Mouse (Mus musculus) B cell, adult 2 months (primary cell): ENCODE results near the gene Rpl32.
A peak's percentile ranks its signal among the peaks of the same experiment; 100 is the strongest.

ENCODE experiments used
- DNase-seq, 2 experiments: peaks; one replicate each; pipeline ENCODE4 v3.0.0; 2022

The Rpl32 gene

DNA sequence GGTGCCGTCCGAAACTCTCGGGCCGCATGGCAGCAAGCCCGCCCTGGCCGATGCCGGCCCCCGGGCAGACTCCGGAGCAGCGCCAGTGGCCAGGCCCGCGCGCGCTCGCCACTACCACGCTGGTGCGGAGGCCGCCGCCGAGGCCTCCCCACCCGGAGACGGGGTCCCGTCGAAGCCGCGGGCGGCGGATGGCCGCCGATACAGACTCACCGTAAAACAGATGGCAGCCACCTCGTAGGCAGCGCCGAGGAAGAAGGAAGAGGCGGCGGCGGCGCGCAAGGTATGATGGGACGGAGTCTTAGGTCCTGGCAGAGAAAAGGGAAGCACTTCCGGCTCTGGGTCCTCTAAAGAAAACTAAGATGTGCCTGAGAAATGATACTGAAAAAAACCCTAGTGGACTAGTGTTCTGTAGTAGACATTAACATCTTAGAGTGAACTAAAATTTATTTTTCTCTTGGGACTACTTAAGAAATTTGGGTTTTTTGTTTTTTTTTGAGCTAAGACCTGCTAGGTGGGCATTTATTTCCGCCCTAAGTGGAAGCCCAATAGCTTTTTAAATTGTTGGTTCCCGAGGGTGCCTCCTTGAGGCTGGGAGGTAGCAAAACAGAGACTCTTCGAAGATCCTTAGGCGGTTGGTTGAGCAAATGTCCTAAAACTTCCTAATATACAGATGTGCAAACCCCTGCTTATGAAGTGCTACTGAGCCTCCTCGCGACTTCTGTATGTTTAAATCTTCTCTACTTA, at the start of gene Rpl32:
TSS of gene Rpl32 (minus strand) at position 260 of the 744 bp plus-strand sequence.
- peak; percentile 88 to 90 for DNase-seq

- DNase-seq, result no peak
Observed at GRCm38 (mm10) chr6:115856361-115856745, 47.8 kb upstream of the Rpl32 start.

DNA sequence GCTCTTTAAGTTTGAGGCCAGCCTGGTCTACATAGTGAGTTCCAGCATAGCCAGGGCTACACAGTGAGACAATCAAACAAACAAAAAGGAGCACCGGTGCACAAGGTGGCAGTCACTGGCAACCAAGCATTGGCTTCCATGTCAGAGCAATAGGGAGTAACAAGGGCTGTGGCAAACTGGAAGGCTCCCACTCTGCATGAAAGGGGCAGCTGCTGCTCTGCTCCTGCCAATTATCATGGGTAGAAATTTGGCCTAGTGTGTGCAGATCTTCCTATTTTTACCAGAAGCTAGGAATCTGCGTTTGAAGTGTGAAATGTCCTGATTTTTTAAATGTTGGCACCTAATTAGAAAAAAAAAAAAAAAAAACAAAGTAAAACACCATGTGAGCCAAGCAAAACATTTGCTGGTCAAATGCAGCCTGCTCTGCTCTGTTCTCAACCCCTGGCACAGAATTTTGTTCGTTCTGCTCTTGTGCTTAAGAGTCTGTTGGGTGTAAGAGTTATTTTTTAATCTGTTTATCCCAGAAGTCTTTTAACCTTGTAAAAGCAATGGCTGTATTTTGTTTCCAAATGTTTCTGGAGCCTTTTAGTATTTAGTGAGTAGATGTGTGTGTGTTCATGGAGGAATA, 47.3 kb upstream of the Rpl32 start:
- DNase-seq, result no peak

GRCm38 (mm10) chr6:115854432-115854831, 45.9 kb upstream of the Rpl32 start:
- DNase-seq, result peak; percentile 55 to 58

- DNase-seq, result no peak
Observed at GRCm38 (mm10) chr6:115853985-115854384, 45.4 kb upstream of the Rpl32 start.

DNA sequence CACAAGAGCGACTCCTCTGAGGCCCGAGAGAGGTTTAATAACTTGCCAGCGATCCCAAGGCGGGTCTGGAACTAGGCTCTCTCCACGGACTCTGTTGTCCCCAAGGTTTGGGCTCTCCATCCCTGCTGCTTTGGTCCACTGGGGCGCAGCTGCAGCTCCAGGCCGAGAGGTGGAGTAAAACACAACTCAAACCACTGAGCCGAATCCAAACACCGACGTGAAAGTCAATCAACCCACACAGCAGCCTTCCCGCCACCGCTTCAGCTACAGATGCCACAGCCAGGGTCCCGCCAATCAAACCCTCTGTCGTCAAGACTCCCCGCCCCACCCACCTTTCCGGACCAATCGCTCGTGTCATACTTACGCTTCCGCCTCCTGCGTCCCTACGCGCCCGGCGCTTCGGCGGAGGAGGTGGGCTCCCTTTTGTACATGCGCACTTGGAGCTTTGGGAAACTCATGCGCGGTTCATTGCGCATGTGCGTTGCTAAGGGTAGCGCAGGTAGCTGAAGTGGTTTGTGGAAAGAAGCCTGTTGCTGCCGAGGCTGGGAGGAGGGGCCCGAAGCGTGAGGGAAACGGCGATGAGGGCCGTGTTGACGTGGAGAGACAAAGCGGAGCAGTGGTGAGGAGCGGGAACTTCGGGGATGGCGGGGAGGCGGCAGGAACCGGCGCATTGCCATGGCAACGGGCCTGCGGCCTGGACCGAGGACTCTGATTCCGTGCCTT, 44.7 kb upstream of the Rpl32 start, which contains the start of the genes Mbd4 and Ift122:
TSS of gene Mbd4 (minus strand) at position 281 of the 723 bp plus-strand sequence.
TSS of gene Ift122 (plus strand) at position 380 of the 723 bp plus-strand sequence.
- peak; percentile 96 to 98 for DNase-seq

DNA sequence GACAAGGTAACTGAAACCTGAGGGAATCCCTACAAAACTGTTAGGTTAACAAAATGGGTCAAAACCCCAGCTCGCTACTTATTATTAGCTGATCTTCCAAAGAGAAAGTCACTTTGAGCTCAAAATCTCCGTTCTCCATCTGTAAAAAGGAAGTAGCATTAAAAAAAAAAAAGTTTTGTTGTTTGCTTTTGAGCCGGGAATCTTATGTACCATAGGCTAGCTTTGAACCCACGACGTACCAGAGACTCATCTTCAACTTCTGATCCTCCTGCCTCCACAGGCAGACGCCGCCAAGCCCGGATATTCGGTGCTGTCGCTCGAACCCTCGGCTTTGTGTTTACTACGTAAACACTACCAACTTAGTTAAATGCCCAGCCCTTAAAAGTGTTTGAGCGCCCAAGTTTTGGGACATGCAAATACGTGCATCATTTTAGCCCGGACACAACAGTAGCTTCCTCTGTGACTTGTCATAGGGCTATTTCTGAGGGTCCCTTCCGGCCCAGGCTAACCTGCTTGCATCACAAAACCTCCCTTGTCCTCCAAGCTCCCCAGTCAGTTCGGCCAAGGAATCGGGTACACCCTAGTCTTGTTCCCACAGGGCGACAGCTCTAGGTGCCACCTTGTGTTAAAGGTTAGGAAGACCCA, 44.0 kb upstream of the Rpl32 start:
- peak; percentile 62 for DNase-seq

DNA sequence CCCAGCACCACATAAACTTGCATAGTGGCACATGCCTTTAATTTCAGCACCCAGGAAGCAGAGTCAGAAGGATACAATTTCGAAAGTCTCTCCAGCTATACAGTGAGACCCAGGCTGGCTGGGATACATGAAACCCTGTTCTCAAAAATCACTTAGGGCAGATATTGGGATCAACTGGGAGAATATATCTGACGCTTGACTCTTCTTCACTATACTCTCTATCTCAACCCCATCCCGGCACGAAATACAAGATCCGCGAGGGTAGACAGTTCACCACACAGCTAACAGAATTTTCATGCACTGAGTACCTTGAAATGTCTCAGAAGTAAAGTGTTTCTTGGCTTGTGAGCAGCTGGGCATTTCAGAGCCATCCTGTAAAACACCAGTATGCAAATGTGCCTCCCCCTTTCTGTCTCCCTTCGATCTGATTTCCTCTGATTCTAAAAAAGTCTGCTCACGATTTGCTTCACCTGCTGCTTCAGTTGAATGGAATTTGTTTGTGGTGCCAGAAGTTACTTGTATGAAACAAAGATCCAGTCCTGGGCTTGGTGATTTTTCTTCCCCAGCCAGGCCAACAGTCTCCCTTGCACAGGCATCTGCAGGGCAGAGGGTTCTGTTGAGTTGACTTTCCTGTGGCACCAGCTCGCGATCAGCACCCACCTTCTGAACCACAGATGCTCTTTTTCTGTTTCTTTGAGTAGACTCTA, 40.2 kb upstream of the Rpl32 start:
- peak; percentile 28 for DNase-seq

DNA sequence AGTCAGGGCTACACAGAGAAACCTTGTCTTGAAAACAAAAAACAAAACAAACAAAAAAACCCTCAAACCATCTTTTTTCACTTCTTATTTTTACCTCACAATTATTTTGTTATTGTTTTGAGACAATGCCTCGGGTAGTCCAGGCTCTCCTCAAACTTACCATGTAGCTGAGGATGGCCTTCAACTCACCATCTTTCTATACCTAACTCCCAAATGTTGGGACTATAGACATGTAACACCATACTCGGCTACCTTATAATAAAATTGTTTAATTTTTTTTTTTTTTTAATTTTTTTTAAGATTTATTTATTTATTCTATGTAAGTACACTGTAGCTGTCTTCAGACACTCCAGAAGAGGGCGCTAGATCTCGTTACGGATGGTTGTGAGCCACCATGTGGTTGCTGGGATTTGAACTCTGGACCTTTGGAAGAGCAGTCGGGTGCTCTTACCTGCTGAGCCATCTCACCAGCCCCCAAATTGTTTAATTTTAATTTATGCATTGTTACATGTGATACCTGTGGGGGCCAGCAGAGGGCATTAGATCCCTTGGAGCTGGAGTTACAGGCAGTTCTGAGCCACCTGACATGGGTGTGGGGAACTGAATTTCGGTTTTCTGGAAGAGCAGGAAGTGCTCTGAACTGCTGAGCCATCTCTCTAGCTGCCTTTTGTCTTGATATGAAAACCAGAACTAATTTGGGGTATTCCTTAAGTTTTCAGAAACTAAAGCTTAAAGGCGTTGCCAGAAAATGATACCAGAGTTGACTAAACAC, 38.3 kb upstream of the Rpl32 start:
- peak; percentile 84 to 88 for DNase-seq

DNA sequence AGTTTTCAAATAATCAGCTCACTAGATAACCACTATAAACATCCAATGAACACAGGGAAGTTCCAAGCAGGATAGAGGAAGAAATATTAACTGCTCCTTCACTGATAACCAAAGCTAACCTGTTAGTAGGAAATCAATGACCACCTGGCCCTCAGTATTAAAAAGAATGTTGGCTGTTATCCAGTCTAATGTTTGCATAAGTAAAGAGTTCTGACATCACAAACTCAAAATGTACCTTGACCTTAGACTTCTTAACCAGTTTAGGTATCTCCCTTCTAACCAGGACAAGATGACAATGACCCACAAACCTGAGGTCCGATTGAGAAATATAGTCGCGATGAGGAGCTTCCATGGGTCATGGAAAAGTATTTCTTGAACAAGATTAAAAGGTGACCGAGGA, 36.5 kb upstream of the Rpl32 start:
- DNase-seq, result no peak

- no peak for DNase-seq
Observed at GRCm38 (mm10) chr6:115838745-115839144, 30.2 kb upstream of the Rpl32 start.

DNA sequence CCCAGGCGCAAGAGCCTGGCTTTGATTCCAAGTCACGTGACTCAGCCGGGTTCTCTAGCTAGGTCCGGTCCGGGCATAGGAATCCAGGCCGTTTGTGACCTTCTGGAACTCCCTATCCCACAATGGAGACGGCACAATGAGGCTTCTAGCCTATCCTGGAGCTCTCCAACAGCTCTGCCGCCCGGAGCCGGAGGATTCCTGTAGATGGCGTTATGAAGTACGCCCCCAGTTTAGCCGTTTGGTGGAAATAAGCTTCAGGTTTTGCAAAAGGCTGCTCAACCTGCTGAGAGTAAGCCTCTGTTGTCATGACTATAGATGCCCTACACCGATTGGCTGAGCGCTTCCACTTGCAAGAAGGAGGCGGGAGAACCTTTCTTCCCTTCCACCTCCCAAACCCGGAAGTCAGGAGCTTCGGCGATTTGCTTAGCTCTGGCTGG, 29.6 kb upstream of the Rpl32 start, which contains the start of gene Efcab12:
TSS of gene Efcab12 (minus strand) at position 252 of the 437 bp plus-strand sequence.
- DNase-seq, result peak; percentile 14 to 31

- no peak for DNase-seq
Observed at GRCm38 (mm10) chr6:115833861-115834260, 25.3 kb upstream of the Rpl32 start.

DNA sequence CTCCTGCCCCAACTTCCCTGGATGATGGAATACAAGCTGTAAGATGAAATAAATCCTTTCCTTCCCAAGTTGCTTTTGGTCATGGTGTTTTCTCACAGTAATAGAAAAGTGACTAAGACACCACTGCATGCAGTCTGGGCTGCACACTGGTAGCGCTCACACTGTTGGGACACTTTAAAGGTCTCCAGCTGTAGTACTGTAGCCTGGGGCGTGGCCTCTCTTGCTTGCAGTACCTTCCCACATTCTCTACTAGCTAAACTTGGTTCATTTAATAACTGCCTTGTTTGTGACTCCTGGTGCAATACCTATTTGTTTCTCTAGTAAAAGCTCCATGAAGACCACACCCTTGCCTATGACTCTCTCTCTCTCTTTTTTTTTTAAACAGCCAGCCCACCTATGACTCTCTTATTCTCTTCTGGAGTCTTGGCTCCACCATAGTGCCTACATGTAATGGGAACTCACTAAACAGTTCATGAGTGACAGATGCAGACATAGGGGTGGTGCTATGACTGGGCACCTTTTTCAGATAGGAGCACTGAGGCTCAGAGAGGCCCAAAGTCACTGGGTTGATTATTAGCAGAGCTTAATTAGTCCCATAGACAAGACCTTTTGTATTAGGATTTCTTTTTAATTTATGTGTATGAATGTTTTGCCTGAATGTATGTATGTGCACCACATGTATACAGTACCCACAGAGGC, 23.8 kb upstream of the Rpl32 start:
- no peak for DNase-seq

GRCm38 (mm10) chr6:115830779-115831601, 22.4 kb upstream of the Rpl32 start:
- DNase-seq, result no peak

- DNase-seq, result peak; percentile 79 to 84
Observed at GRCm38 (mm10) chr6:115823850-115824464, 15.4 kb upstream of the Rpl32 start.

- DNase-seq, result no peak
Observed at GRCm38 (mm10) chr6:115821216-115821993, 12.9 kb upstream of the Rpl32 start.

GRCm38 (mm10) chr6:115818129-115818528, 9.6 kb upstream of the Rpl32 start:
- no peak for DNase-seq

- DNase-seq, result no peak
Observed at GRCm38 (mm10) chr6:115815041-115815440, 6.5 kb upstream of the Rpl32 start.
